Mouse (Mus musculus): ENCODE measurements around the gene Apobec3. TPM values are rescaled to one million over a fixed set of nuclear protein-coding genes. Genes with fewer than 3 reads are reported as not detected.

The Apobec3 gene
- 10 to 100 TPM; 13.0 to 41.5 TPM for polyA plus RNA-seq (2012; fragmentation: generic; extraction: Trizol)

DNA sequence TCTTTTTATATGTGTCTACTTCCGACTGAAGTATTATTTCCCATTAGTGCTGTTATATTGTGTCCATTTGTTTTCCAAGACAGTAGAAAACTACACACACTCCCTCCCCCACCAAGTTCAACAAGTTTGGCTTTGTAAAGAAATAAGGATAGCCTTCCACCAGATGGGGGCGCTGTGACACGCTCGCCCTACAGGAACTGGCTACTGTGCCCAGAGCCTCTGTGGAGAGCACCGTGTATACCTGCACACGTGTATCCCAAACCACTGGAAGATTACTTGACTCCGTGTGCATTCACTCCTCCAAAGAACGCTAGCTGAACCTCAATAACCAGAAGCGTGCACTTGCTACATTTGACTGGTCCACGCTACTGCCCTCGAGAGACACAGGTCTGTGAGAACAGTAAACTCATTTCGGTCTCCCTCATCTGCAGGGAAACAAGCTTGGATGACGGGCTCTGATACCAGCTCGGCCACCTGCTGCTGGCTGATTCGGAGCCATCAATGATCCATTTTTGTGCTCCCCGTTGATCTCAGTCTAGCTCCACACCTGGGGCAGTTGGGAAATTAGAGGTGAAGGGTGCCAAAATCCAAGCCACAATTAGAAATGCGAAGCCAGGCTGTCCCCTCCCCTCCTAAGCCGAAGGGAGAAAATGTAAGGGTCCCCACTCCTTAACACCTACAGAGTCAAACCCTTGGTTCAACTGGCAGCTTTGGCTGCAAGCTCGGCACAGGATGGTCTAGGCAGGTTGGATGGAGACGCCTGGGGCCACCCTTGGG, at the start of gene Apobec3:
TSS of gene Apobec3 (plus strand) at position 224 of the 777 bp plus-strand sequence.

Other genes with a start within 250 kb of the Apobec3 start
- gene Fam227a, start 232.7 kb upstream of the Apobec3 start, polyA plus RNA-seq (2012; fragmentation: generic; extraction: Trizol), result 1 to 10 TPM in 1 of 2 experiments, under 1 TPM in 1; 0.05 to 2.3 TPM
- gene Cby1, start 232.5 kb upstream of the Apobec3 start, polyA plus RNA-seq (2012; fragmentation: generic; extraction: Trizol), result 10 to 100 TPM; 45.2 to 87.1 TPM
- 100 to 1,000 TPM; 108 to 117 TPM for gene Tomm22, start 220.8 kb upstream of the Apobec3 start, polyA plus RNA-seq (2012; fragmentation: generic; extraction: Trizol)
- gene Josd1, start 203.7 kb upstream of the Apobec3 start, polyA plus RNA-seq (2012; fragmentation: generic; extraction: Trizol), result 10 to 100 TPM; 15.7 to 50.5 TPM
- gene Gtpbp1, start 200.8 kb upstream of the Apobec3 start, polyA plus RNA-seq (2012; fragmentation: generic; extraction: Trizol), result 10 to 100 TPM; 41.7 to 42.9 TPM
- 100 to 1,000 TPM in 1 of 2 experiments, 10 to 100 TPM in 1; 12.5 to 130 TPM for gene Sun2, start 149.1 kb upstream of the Apobec3 start, polyA plus RNA-seq (2012; fragmentation: generic; extraction: Trizol)
- 10 to 100 TPM; 33.6 to 80.7 TPM for gene Dnal4, start 113.8 kb upstream of the Apobec3 start, polyA plus RNA-seq (2012; fragmentation: generic; extraction: Trizol)
- 10 to 100 TPM; 32.5 to 82.6 TPM for gene Nptxr, start 86.9 kb upstream of the Apobec3 start, polyA plus RNA-seq (2012; fragmentation: generic; extraction: Trizol)
- gene Npcd, start 57.4 kb upstream of the Apobec3 start, polyA plus RNA-seq (2012; fragmentation: generic; extraction: Trizol), result under 1 TPM; 0.02 to 0.34 TPM
- gene Cbx6, start 57.0 kb upstream of the Apobec3 start, polyA plus RNA-seq (2012; fragmentation: generic; extraction: Trizol), result 100 to 1,000 TPM in 1 of 2 experiments, 10 to 100 TPM in 1; 60.9 to 167 TPM
- 1 to 10 TPM in 1 of 2 experiments, under 1 TPM in 1; 0.75 to 5.3 TPM for gene Cbx7, start 79.5 kb downstream of the Apobec3 start, polyA plus RNA-seq (2012; fragmentation: generic; extraction: Trizol)
- gene Pdgfb, start 123.3 kb downstream of the Apobec3 start, polyA plus RNA-seq (2012; fragmentation: generic; extraction: Trizol), result 10 to 100 TPM in 1 of 2 experiments, 1 to 10 TPM in 1; 6.5 to 19.0 TPM
- gene Syngr1, start 199.7 kb downstream of the Apobec3 start, polyA plus RNA-seq (2012; fragmentation: generic; extraction: Trizol), result 1 to 10 TPM; 2.6 to 3.1 TPM
- gene Rpl3, start 200.2 kb downstream of the Apobec3 start, polyA plus RNA-seq (2012; fragmentation: generic; extraction: Trizol), result 1,000 to 10,000 TPM; 1,331 to 1,929 TPM
- gene Tab1, start 241.5 kb downstream of the Apobec3 start, polyA plus RNA-seq (2012; fragmentation: generic; extraction: Trizol), result 10 to 100 TPM; 14.0 to 40.8 TPM